Mouse (Mus musculus): Measurements from ENCODE around the gene Kpna2. TPM values are rescaled to one million over a fixed set of nuclear protein-coding genes. Genes with fewer than 3 reads are reported as not detected.
"Not testable (repeated sequence)": the region's sequence is repeated elsewhere in the genome, so short reads cannot be mapped to it uniquely, and the experiment has no call there.

Kpna2 gene
- polyA plus RNA-seq, 1 experiment from 2014 or later, result 567 TPM

GRCm38 (mm10) chr11:107015535-107016187 lies 16.3 kb upstream of the Kpna2 start:
- WGBS, result 70% methylated on average over 11 of the region's 11 CpGs
- H3K27ac ChIP-seq; ATAC-seq (ENCODE audit: low FRiP score); H3K9me3 ChIP-seq; H3K27me3 ChIP-seq; H3K36me3 ChIP-seq (replicated peaks); H3K4me2 ChIP-seq; H3K4me1 ChIP-seq; H3K9ac ChIP-seq; H3K4me3 ChIP-seq (replicated peaks): not testable (repeated sequence)

DNA sequence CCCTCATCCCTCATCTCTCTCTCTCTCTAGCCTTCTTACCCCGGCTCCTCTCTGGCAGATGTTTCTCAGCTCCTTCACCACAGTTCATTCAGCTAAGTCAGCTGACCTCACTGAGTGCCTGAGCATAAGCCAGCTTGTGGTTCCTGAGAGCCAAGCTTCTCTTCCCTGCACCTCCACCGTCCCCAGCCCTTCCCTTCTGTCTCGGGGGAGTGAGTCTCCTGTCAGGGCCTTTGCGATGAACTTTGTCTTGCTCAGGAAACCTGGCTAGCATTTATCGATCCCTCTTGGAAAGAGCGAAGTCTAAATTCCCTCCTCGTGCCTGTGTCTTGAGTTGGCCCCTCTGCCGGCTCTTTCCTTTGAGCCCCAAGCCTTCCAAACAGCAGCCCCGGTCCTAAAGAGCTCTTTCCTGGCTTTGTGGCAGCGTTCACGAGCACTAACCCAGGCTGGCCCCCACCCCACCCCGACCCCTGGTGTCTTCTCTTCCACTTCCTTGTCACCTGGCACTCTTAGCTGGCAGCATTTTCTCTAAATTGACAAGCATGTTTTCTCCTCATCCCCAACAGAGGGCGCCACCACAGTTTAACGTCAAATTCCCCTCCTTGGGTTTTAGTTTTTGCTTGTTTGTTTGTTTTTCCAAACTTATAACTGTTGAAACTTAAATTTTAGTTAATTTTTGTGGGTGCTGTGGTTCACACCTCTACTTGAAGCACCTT lies 15.4 kb upstream of the Kpna2 start:
- Histone ChIP-seq H3K4me1 (peaks cover 7% of the 10 kb centered on the region), H3K27me3 (no peaks in the 10 kb centered on the region), H3K4me3 (replicated peaks) (no peak overlapping the region), H3K9ac (no peak overlapping the region), H3K9me3 (no peaks in the 10 kb centered on the region), H3K4me2 (no peak overlapping the region), H3K36me3 (replicated peaks) (no peaks in the 10 kb centered on the region), H3K27ac (no peak overlapping the region)
- no peak for ATAC-seq (ENCODE audit: low FRiP score)
- 48% methylated on average over 14 of the region's 14 CpGs for WGBS

DNA sequence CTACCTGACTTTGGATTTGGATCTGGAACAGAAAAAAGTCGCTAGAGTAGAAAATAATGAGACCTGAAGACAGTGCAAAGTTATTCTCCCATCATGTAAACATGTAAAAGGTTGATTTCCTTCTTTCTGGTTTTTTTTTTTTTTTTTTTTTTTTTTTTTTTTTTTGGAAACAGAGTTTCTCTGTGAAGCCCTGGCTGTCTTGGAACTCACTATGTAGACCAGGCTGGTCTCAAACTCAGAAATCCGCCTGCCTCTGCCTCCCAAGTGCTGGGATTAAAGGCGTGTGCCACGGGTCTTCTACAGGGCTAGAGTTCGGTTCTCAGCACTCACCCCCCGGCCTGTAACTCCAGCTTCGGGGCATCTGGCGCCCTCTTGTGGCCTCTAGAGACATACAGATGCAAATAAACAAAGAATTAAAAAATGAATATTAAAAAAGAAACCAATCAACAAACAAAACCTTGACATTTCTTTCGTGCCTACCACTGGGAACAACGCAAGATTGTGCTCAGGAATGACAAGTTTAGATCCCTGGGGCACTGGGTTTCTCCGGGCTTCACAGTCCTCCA lies 14.8 kb upstream of the Kpna2 start:
- H3K9me3 ChIP-seq, result no peaks in the 10 kb centered on the region
- H3K4me3 ChIP-seq (replicated peaks), result no peak overlapping the region
- no peak overlapping the region for H3K9ac ChIP-seq
- H3K36me3 ChIP-seq (replicated peaks), result no peaks in the 10 kb centered on the region
- H3K27ac ChIP-seq, result no peak overlapping the region
- no peak for ATAC-seq (ENCODE audit: low FRiP score)
- H3K4me1 ChIP-seq, result peaks cover 7% of the 10 kb centered on the region
- whole genome bisulfite sequencing, result 80% methylated on average over 11 of the region's 11 CpGs
- H3K27me3 ChIP-seq, result no peaks in the 10 kb centered on the region
- no peak overlapping the region for H3K4me2 ChIP-seq

DNA sequence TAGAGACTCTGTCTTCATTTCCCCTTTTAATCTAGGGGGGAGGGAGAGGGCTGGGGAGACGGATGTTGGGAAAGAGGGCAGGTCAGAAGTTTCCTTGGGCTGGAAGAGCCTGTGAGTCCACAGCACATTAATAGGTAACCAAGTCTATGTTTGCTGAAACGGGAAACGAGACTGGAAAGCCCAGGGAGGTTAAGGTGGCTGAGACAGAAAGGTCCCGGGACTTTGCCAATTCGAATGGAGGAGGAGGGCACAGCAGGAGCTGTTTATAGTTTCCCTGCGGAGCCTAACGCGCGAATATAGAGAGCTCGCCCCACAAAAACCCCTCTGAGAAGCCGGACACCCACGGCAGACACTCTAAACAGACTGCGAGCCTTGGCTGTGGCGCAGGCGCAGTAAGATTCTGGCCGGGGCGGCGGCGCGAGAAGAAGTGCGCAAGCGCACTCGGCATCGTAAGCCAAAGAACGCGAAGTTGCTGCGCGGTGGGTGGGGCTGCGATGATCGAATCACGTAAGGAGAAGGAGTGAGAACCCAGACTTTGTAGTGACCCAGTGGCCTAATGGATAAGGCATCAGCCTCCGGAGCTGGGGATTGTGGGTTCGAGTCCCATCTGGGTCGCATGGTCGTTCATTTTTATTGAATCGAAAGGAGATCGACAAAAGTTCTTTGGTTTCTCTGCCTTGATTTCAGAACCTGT lies 13.1 kb upstream of the Kpna2 start:
- peaks cover 7% of the 10 kb centered on the region for H3K4me1 ChIP-seq
- WGBS, result under 1% methylated on average over 37 of the region's 37 CpGs
- no peaks in the 10 kb centered on the region for H3K36me3 ChIP-seq (replicated peaks)
- H3K4me2 ChIP-seq, result peak overlapping the region; percentile 62
- ATAC-seq (ENCODE audit: low FRiP score), result peak; percentile 96
- H3K27ac ChIP-seq, result peak overlapping the region; percentile 92
- no peaks in the 10 kb centered on the region for H3K27me3 ChIP-seq
- no peaks in the 10 kb centered on the region for H3K9me3 ChIP-seq
- peak overlapping the region; percentile 55 for H3K4me3 ChIP-seq (replicated peaks)
- H3K9ac ChIP-seq, result peak overlapping the region; percentile 75

- Histone ChIP-seq H3K4me1 (peaks cover 7% of the 10 kb centered on the region), H3K36me3 (replicated peaks) (no peaks in the 10 kb centered on the region), H3K9me3 (no peaks in the 10 kb centered on the region), H3K27me3 (no peaks in the 10 kb centered on the region), H3K4me2 (peak overlapping the region; percentile 62), H3K9ac (peak overlapping the region; percentile 75), H3K4me3 (replicated peaks) (peak overlapping the region; percentile 55), H3K27ac (peak overlapping the region; percentile 92)
- no peak for ATAC-seq (ENCODE audit: low FRiP score)
- WGBS, result 41% methylated on average over 18 of the region's 18 CpGs
Measured at GRCm38 (mm10) chr11:107011669-107012323, 12.5 kb upstream of the Kpna2 start.

GRCm38 (mm10) chr11:107011171-107011570 lies 11.8 kb upstream of the Kpna2 start:
- Histone ChIP-seq H3K4me2 (no peak overlapping the region), H3K27me3 (no peaks in the 10 kb centered on the region), H3K36me3 (replicated peaks) (no peaks in the 10 kb centered on the region), H3K9ac (no peak overlapping the region), H3K9me3 (no peaks in the 10 kb centered on the region), H3K27ac (no peak overlapping the region), H3K4me3 (replicated peaks) (no peak overlapping the region), H3K4me1 (peaks cover 7% of the 10 kb centered on the region)
- WGBS, result 82% methylated on average over 7 of the region's 7 CpGs
- ATAC-seq (ENCODE audit: low FRiP score), result no peak

GRCm38 (mm10) chr11:107010447-107010846 lies 11.1 kb upstream of the Kpna2 start:
- Histone ChIP-seq H3K4me1 (peaks cover 7% of the 10 kb centered on the region), H3K9me3 (no peaks in the 10 kb centered on the region), H3K36me3 (replicated peaks) (no peaks in the 10 kb centered on the region), H3K27ac (no peak overlapping the region), H3K27me3 (no peaks in the 10 kb centered on the region), H3K4me2 (no peak overlapping the region), H3K9ac (no peak overlapping the region), H3K4me3 (replicated peaks) (no peak overlapping the region)
- 94% methylated on average over 3 of the region's 3 CpGs for WGBS
- ATAC-seq (ENCODE audit: low FRiP score), result no peak

DNA sequence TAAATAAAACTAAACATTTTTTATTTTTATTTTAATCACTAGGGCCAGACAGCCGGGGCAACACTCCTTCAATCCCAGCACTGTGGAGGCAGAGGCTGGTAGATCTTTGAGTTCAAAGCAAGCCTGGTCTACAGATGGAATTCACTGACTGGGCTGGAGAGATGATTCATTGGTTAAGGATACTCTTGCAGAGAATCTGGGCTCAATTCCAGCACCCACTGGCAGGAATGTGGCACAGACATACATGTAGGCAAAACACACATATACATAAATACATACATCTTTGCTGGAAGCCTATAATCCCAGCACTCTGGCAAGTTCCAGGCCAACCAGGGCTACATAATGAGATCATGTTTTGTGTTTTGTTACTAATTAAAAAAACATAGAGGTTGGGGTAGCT lies 6.2 kb upstream of the Kpna2 start:
- ATAC-seq (ENCODE audit: low FRiP score), result no peak
- no peaks in the 10 kb centered on the region for H3K27me3 ChIP-seq

DNA sequence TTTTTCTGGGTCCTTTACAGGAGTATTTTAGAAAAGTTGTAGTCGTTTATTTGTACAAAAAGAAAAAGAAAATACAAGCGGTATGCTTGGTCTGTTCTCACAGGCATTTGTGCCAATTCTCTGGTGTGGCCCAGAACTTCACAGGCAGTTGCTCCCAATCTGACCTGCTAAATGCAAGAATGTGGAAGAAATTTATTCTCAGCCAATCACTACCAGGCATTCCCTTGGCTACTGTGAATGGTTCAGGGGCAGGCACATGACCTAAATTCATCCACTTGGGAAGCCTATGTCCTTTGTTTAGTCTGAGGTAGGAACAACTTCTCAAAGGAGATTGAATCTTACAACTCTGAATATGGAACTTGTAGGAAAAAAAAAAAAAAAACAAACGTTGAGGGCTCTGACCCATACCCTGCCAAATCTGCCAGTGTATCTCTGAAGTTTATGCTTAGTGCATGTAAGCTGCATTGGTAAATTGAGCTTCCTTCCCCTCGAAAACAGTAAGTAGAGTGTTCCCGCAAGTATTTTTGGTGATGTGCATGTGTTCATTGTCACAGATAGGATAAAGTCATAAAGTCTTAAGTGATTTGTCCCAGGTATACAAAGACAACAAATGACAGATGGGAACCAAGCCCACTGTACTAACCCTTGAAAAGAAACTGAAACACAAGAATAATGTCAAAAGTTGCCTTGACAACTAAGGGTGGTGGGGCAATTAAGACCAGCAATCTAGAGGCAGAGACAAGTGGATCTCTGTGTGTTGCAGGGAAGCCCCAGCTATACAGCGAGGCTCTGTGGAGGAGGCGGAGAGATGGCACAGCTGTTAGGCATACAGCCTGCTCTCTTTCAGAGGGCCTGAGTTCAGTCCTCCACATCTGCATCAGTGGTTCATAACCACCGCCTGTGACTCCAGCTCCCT lies 2.7 kb upstream of the Kpna2 start:
- WGBS, result 27% methylated on average over 8 of the region's 8 CpGs
- Histone ChIP-seq H3K9ac (no peak overlapping the region), H3K4me2 (no peak overlapping the region), H3K4me3 (replicated peaks) (no peak overlapping the region), H3K27ac (peak overlapping the region; percentile 76), H3K27me3 (no peaks in the 10 kb centered on the region), H3K36me3 (replicated peaks) (peaks cover 3% of the 10 kb centered on the region), H3K9me3 (no peaks in the 10 kb centered on the region), H3K4me1 (peaks cover 16% of the 10 kb centered on the region)
- ATAC-seq (ENCODE audit: low FRiP score), result 0 out of 2 replicates have a peak, but pooled peaks have one; percentile 21

More for the DNA sequence above, 6.2 kb upstream of the Kpna2 start:
- Histone ChIP-seq H3K36me3 (replicated peaks) (no peaks in the 10 kb centered on the region), H3K27ac (no peak overlapping the region), H3K9ac (no peak overlapping the region), H3K4me1 (peaks cover 8% of the 10 kb centered on the region; the same call in 1 of the 2 replicates), H3K4me3 (replicated peaks) (no peak overlapping the region), H3K4me2 (no peak overlapping the region), H3K9me3 (no peaks in the 10 kb centered on the region)
- WGBS, result 86% methylated on average over 1 of the region's 1 CpGs

DNA sequence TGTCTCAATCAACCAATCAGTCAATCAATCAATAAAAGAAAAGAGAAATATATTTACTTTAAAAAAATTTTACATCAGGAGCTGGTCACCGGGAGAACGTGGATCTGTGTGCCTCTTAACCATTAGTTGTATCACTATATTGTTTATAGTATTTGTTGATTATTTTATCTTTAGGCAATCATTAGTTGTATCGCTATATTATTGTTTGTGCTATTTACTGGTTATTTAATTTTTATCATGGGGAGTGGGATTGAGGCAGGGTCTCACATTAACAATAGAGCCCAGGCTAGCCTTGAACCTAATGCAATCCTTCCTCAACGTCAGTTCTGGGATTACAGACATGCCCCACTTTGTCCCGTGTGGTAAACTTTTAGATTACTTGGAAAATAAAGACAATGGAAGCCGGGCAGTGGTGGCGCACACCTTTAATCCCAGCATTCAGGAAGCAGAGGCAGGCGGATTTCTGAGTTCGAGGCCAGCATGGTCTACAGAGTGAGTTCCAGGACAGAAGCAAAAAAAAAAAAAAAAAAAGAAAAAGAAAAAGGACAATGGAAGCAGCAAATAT lies 690 bp upstream of the Kpna2 start:
- Histone ChIP-seq H3K9me3 (no peaks in the 10 kb centered on the region), H3K27me3 (no peaks in the 10 kb centered on the region), H3K36me3 (replicated peaks) (peaks cover 23% of the 10 kb centered on the region), H3K4me1 (peaks cover 26% of the 10 kb centered on the region), H3K4me3 (replicated peaks) (peak overlapping the region; percentile 29), H3K27ac (peak overlapping the region; percentile 68; the same call in 1 of the 2 replicates), H3K4me2 (peak overlapping the region; percentile 50), H3K9ac (peak overlapping the region; percentile 22; the same call in 1 of the 2 replicates)
- ATAC-seq (ENCODE audit: low FRiP score), result peak; percentile 5; the same call in 1 of the 2 replicates
- WGBS, result 87% methylated on average over 9 of the region's 9 CpGs

GRCm38 (mm10) chr11:106998651-106999150 lies 640 bp downstream of the Kpna2 start:
- Histone ChIP-seq H3K4me3 (replicated peaks) (peak overlapping the region; percentile 99), H3K27ac (peak overlapping the region; percentile 93), H3K9me3 (no peaks in the 10 kb centered on the region), H3K9ac (peak overlapping the region; percentile 97), H3K4me1 (peaks cover 34% of the 10 kb centered on the region), H3K4me2 (peak overlapping the region; percentile 60), H3K36me3 (replicated peaks) (peaks cover 35% of the 10 kb centered on the region), H3K27me3 (no peaks in the 10 kb centered on the region)
- under 1% methylated on average over 26 of the region's 26 CpGs for WGBS
- peak; percentile 27 for ATAC-seq (ENCODE audit: low FRiP score)

All from forebrain, embryonic 12.5 days (tissue).